Mouse (Mus musculus) bone marrow macrophage, adult 2 months (primary cell): ENCODE data around the gene Dpp6. TPM values are rescaled to one million over a fixed set of nuclear protein-coding genes. Genes with fewer than 3 reads are reported as not detected.

Experiments used
- H3K27ac ChIP-seq: 2 replicates; pipeline ENCODE4 v1.5.1; 2012; ENCODE audit warnings: low read depth, low read length; ENCODE audit not compliant: insufficient read depth
- H3K4me1 ChIP-seq: 2 replicates; pipeline ENCODE4 v1.6.1; 2012; ENCODE audit warnings: low read length; ENCODE audit not compliant: control insufficient read depth, insufficient read depth
- H3K4me3 ChIP-seq: 2 replicates; pipeline ENCODE4 v1.5.1; 2012; ENCODE audit warnings: mild to moderate bottlenecking, low read length, moderate library complexity; ENCODE audit not compliant: insufficient read depth
- CTCF ChIP-seq: IDR thresholded peaks from 2 replicates; pipeline ENCODE4 v1.5.1; 2012; ENCODE audit warnings: low read depth, mild to moderate bottlenecking, low read length, moderate library complexity
- POLR2A ChIP-seq: IDR thresholded peaks from 2 replicates; pipeline ENCODE4 v1.6.1; 2012; ENCODE audit warnings: mild to moderate bottlenecking, low read depth, low read length, borderline replicate concordance
- polyA plus RNA-seq: library from polyadenylated mRNA; stranded (reverse); fragments of >200 nt; gene quantifications from 2 replicates; pipeline ENCODE4 v1.2.4, GENCODE M21; 2012; ENCODE audit not compliant: missing spikeins, insufficient read depth, insufficient read length

The Dpp6 gene
- polyA plus RNA-seq, 1 experiment, result not detected

- no peak overlapping the region for H3K27ac ChIP-seq
- no peak for TF ChIP-seq POLR2A
- no peak for TF ChIP-seq CTCF
Measured at GRCm38 (mm10) chr5:27679151-27679550, 862.1 kb downstream of the Dpp6 start.

GRCm38 (mm10) chr5:27680476-27680875, 863.5 kb downstream of the Dpp6 start:
- no peaks in the 10 kb centered on the region for H3K4me1 ChIP-seq
- TF ChIP-seq POLR2A (no peak), CTCF (peak; percentile 48)

More at GRCm38 (mm10) chr5:27679151-27679550, 862.1 kb downstream of the Dpp6 start:
- Histone ChIP-seq H3K4me1 (no peaks in the 10 kb centered on the region), H3K4me3 (no peak overlapping the region)

GRCm38 (mm10) chr5:27685162-27685561, 868.2 kb downstream of the Dpp6 start:
- no peaks in the 10 kb centered on the region for H3K4me1 ChIP-seq
- H3K27ac ChIP-seq, result no peak overlapping the region
- H3K4me3 ChIP-seq, result no peak overlapping the region
- no peak for TF ChIP-seq CTCF
- no peak for TF ChIP-seq POLR2A

More at GRCm38 (mm10) chr5:27680476-27680875, 863.5 kb downstream of the Dpp6 start:
- Histone ChIP-seq H3K4me3 (no peak overlapping the region), H3K27ac (no peak overlapping the region)

- no peak overlapping the region for H3K4me3 ChIP-seq
- no peak overlapping the region for H3K27ac ChIP-seq
- H3K4me1 ChIP-seq, result no peaks in the 10 kb centered on the region
- TF ChIP-seq CTCF (no peak), POLR2A (no peak)
Measured at GRCm38 (mm10) chr5:27685923-27686322, 868.9 kb downstream of the Dpp6 start.

GRCm38 (mm10) chr5:27687311-27687710, 870.3 kb downstream of the Dpp6 start:
- TF ChIP-seq CTCF, result no peak
- no peak for TF ChIP-seq POLR2A
- H3K4me1 ChIP-seq, result no peaks in the 10 kb centered on the region
- no peak overlapping the region for H3K27ac ChIP-seq
- no peak overlapping the region for H3K4me3 ChIP-seq

- TF ChIP-seq CTCF (no peak), POLR2A (no peak)
- H3K4me3 ChIP-seq, result no peak overlapping the region
- H3K27ac ChIP-seq, result no peak overlapping the region
- no peaks in the 10 kb centered on the region for H3K4me1 ChIP-seq
Measured at GRCm38 (mm10) chr5:27702482-27702881, 885.5 kb downstream of the Dpp6 start.

GRCm38 (mm10) chr5:27705020-27705419, 888.0 kb downstream of the Dpp6 start:
- Histone ChIP-seq H3K27ac (no peak overlapping the region), H3K4me1 (no peaks in the 10 kb centered on the region), H3K4me3 (no peak overlapping the region)
- TF ChIP-seq CTCF (no peak), POLR2A (no peak)

- Histone ChIP-seq H3K4me1 (no peaks in the 10 kb centered on the region), H3K4me3 (no peak overlapping the region), H3K27ac (no peak overlapping the region)
- TF ChIP-seq POLR2A, result no peak
- TF ChIP-seq CTCF, result no peak
Measured at GRCm38 (mm10) chr5:27706551-27706950, 889.5 kb downstream of the Dpp6 start.

GRCm38 (mm10) chr5:27707283-27707682, 890.3 kb downstream of the Dpp6 start:
- Histone ChIP-seq H3K4me3 (no peak overlapping the region), H3K27ac (no peak overlapping the region), H3K4me1 (no peaks in the 10 kb centered on the region)
- TF ChIP-seq POLR2A, result no peak

- H3K4me1 ChIP-seq, result no peaks in the 10 kb centered on the region
- H3K27ac ChIP-seq, result no peak overlapping the region
- no peak for TF ChIP-seq CTCF
- TF ChIP-seq POLR2A, result no peak
- H3K4me3 ChIP-seq, result no peak overlapping the region
Measured at GRCm38 (mm10) chr5:27708209-27708608, 891.2 kb downstream of the Dpp6 start.
